Mouse (Mus musculus) hindbrain, embryonic 11.5 days (tissue): ENCODE measurements around the gene Fars2. TPM values are rescaled to one million over a fixed set of nuclear protein-coding genes. Genes with fewer than 3 reads are reported as not detected.

Experiments used
- ATAC-seq: fragments of 200-750 bp; cut with Nextera tagmentation; 2 replicates; pipeline ENCODE4 v1.8.0; 2017; ENCODE audit warnings: mild to moderate bottlenecking, moderate TSS enrichment, moderate library complexity; ENCODE audit not compliant: low FRiP score
- DNase-seq: peaks from one replicate; pipeline ENCODE4 v3.0.0-alpha.2; 2015; ENCODE audit warnings: low spot score
- H3K27ac ChIP-seq: fragments of 300-500 bp; sonication (generic); 2 replicates; pipeline ENCODE4 v1.5.1; 2014; ENCODE audit warnings: mild to moderate bottlenecking, low read depth, low read length
- H3K27me3 ChIP-seq: fragments of 300-500 bp; sonication (generic); 2 replicates; pipeline ENCODE4 v1.6.1; 2014; ENCODE audit warnings: mild to moderate bottlenecking, low read length, moderate library complexity, mixed read lengths; ENCODE audit not compliant: control insufficient read depth, insufficient read depth
- H3K36me3 ChIP-seq: fragments of 300-500 bp; sonication (generic); 2 replicates; pipeline ENCODE4 v1.6.1; 2014; ENCODE audit warnings: mild to moderate bottlenecking, low read length, moderate library complexity, mixed read lengths; ENCODE audit not compliant: control insufficient read depth, insufficient read depth
- H3K4me1 ChIP-seq: fragments of 300-500 bp; sonication (generic); replicated peaks from 2 replicates; pipeline ENCODE4 v1.6.1; 2014; ENCODE audit warnings: low read length, mixed read lengths; ENCODE audit not compliant: control insufficient read depth, insufficient read depth
- H3K4me2 ChIP-seq: fragments of 300-500 bp; sonication (generic); replicated peaks from 2 replicates; pipeline ENCODE4 v1.6.1; 2014; ENCODE audit warnings: mild to moderate bottlenecking, low read depth, low read length
- H3K4me3 ChIP-seq: fragments of 300-500 bp; sonication (generic); 2 replicates; pipeline ENCODE4 v1.5.1; 2014; ENCODE audit warnings: low read depth, low read length
- H3K9ac ChIP-seq: fragments of 300-500 bp; sonication (generic); 2 replicates; pipeline ENCODE4 v1.6.1; 2014; ENCODE audit warnings: low read depth, low read length
- H3K9me3 ChIP-seq: fragments of 300-500 bp; sonication (generic); 2 replicates; pipeline ENCODE4 v1.6.1; 2016; ENCODE audit warnings: low read length; ENCODE audit not compliant: control insufficient read depth
- WGBS: fragments of 180-500 bp; shearing (Covaris S2); extraction: QIAGEN DNeasy Blood & Tissue Kit; methylation state at CpG from one replicate; pipeline ENCODE4 v1.1.7; 2014; 5-methylcytosine and 5-hydroxymethylcytosine counted together
- polyA plus RNA-seq: library from polyadenylated mRNA; unstranded; fragments of >200 nt; fragmentation: Nextera tagmentation; extraction: Ambion mirVana; gene quantifications from 2 replicates; pipeline ENCODE4 v1.2.1, GENCODE M21; 2014

Gene Fars2
- polyA plus RNA-seq, 1 experiment from 2014 or later: 31.1 TPM

DNA sequence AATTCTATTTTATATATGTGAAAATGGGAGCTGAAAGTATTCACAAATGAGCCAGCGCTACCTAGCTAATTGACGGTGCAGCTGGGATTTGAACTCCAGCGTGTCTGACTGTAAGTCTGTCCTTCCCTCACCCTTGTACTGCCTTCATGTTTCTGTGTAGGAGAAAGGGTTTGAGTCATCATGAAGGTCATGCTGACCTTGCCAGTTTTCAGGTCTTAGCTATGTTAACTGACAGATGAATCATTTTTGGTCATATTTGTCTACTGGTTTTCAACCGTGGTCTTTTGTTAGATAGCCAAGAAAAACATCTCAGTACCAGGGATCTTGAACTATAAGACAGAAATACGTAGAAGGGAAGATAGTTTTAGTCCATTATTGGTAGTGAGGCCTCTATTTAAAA lies 14.2 kb downstream of the Fars2 start:
- no peak overlapping the region for H3K4me3 ChIP-seq
- no peaks in the 10 kb centered on the region for H3K27me3 ChIP-seq
- H3K4me2 ChIP-seq: no peak overlapping the region
- H3K9ac ChIP-seq: no peak overlapping the region
- ATAC-seq (no peak), DNase-seq (no peak)
- no peaks in the 10 kb centered on the region for H3K36me3 ChIP-seq
- H3K27ac ChIP-seq: no peak overlapping the region
- WGBS: 95% methylated on average over 5 of the region's 5 CpGs
- no peaks in the 10 kb centered on the region for H3K9me3 ChIP-seq
- no peaks in the 10 kb centered on the region for H3K4me1 ChIP-seq

DNA sequence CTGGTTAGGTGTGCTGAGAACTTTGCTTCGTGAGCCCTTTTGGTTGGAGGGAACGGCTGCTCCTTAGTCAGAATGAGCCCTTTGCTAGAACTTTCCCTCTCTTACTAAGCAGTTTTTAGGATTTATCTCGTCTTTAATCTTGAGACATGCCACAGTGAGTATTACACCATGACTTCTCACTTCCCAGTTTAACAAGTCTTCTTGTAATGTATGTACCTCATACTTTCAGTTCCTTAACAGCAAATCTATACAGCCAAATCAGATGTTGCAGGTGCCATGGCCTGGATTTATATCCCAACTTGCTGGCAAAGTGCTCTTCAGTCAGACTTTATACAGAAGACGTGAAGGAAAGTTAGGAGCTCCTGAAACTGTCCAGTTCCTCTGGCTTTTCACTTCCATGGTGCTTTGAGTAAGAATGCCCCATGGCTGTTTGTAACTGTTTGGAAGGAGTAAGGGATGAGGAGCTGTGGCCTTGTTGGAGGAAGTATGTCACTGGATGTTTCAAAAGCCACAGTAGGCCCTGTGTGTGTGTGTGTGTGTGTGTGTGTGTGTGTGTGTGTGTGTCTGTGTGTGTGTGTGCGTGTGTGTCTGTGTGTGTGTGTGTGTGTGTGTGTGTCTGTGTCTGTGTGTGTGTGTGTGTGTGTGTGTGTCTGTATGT lies 14.9 kb downstream of the Fars2 start:
- H3K4me2 ChIP-seq: no peak overlapping the region
- no peaks in the 10 kb centered on the region for H3K36me3 ChIP-seq
- 83% methylated on average over 5 of the region's 5 CpGs for WGBS
- no peaks in the 10 kb centered on the region for H3K4me1 ChIP-seq
- no peak overlapping the region for H3K9ac ChIP-seq
- DNase-seq: no peak
- no peak overlapping the region for H3K27ac ChIP-seq
- H3K27me3 ChIP-seq: no peaks in the 10 kb centered on the region
- no peak for ATAC-seq
- no peaks in the 10 kb centered on the region for H3K9me3 ChIP-seq
- no peak overlapping the region for H3K4me3 ChIP-seq

DNA sequence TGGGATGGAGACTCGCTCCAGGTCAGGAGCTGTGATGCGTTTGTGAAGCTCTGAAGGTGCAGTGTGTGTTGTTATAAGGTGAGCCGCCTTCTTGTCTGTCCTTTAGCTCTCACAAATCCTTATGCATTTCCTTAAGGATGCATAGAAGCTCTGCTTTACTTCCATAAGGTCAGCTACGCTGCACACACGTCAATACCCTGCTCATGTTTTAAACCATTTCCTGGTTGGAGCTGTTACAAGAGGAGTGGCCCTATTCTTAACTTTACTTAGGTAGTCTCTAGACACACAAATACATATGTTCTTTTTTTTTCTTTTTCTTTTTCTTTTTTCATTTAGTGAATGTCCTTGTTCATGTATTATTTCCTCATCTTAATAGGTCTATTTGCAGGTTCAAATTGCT lies 22.5 kb downstream of the Fars2 start:
- 84% methylated on average over 5 of the region's 5 CpGs for WGBS
- H3K4me3 ChIP-seq: no peak overlapping the region
- no peaks in the 10 kb centered on the region for H3K9me3 ChIP-seq
- ATAC-seq (no peak), DNase-seq (no peak)
- H3K9ac ChIP-seq: no peak overlapping the region
- no peaks in the 10 kb centered on the region for H3K36me3 ChIP-seq
- no peak overlapping the region for H3K4me2 ChIP-seq
- no peaks in the 10 kb centered on the region for H3K4me1 ChIP-seq
- no peaks in the 10 kb centered on the region for H3K27me3 ChIP-seq
- H3K27ac ChIP-seq: no peak overlapping the region

DNA sequence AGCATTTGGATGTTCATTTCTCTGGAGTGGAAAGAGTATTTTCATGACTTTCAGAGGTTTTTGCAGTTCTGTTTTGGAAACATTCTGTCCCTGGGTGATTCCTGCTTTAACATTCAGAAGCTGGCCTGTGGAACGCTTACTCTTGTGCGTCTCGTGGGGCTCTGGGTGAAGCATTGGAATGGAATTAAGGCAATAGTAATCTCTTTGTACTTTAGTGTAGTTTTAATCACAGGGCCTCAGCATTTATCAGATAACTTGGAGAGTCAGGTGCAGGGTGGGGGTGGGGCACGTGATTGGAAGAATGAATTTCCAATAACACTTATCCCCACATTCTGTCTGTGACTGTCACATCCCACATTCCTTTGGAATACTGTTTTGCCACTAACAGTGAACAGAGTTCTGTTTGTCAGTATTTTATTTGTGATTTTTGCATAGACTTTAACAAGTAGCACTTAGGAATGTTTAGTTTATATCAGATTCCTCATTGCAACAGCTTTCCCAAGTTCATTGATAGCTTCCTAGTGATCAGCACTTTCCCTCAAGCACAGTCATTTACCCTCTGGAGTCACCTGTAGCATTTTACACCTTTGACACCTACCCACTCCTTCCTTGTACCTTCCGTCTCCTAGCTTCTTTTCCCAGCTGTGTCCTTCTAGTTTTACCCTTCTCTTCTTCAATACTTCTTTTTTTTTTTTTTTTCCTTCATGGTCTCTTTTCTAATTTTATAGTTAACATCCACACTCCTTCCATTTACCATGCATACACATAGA lies 23.2 kb downstream of the Fars2 start:
- Histone ChIP-seq H3K4me1 (no peaks in the 10 kb centered on the region), H3K27ac (no peak overlapping the region), H3K4me3 (no peak overlapping the region), H3K9me3 (no peaks in the 10 kb centered on the region), H3K27me3 (no peaks in the 10 kb centered on the region), H3K4me2 (no peak overlapping the region), H3K36me3 (no peaks in the 10 kb centered on the region), H3K9ac (no peak overlapping the region)
- DNase-seq (no peak), ATAC-seq (no peak)
- WGBS: 90% methylated on average over 5 of the region's 5 CpGs

DNA sequence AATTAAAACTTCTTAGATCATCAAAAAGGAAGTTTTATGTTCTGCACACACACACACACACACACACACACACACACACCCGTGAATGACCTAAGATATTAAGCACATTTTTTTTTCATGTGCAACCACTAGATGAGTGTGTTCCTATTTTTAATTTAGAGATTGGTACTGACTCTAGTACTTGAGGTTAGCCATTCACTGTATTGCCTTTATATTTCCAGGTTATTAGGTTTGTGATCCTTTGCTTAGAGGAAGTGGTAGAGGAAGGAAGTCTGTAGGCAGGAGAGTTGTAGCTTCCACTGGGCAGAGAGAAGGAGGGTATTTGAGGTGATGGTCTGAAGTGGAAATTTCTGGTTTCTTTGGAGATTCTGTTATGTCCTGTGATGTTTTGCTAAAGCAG lies 28.4 kb downstream of the Fars2 start:
- no peak overlapping the region for H3K4me3 ChIP-seq
- no peak overlapping the region for H3K4me2 ChIP-seq
- H3K4me1 ChIP-seq: no peaks in the 10 kb centered on the region
- no peak overlapping the region for H3K9ac ChIP-seq
- WGBS: 100% methylated on average over 1 of the region's 1 CpGs
- no peak overlapping the region for H3K27ac ChIP-seq
- DNase-seq: no peak
- ATAC-seq: no peak
- H3K36me3 ChIP-seq: no peaks in the 10 kb centered on the region
- H3K9me3 ChIP-seq: no peaks in the 10 kb centered on the region
- H3K27me3 ChIP-seq: no peaks in the 10 kb centered on the region

DNA sequence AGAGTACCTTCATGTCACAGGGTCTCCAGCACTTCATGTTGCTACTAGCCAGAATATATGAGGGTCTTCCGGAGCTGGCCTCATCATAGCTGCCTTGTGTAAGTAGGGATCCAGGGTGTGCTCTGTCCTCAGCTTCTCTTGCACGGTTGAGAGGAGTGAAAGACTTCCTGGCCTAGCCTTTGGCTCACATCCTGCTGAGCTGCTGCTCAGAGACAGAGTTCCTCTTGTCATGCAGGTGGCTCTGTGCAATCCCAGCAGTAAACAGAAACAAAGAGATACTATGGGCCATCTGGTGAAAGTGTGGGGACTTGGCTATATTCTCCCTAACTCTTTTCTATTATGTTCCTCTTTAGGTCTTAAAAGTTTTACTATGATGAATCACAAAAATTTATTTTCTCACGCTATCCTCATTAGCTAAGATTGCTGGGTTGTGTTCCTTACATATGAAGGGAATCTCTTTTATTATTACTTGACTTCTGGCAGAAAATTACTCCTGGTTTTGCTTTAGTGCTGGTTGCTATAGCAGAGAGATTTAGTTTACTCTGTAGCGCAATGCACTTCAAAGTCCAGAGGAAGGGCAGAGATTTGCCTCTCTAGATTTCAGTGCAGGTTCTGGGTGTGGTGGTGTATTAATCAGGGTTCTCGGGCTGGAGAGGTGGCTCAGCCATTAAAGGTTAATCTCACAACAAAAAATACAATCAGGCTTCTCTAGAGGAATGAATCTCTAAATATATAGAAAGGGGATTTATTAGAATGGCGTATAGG lies 32.1 kb downstream of the Fars2 start:
- Histone ChIP-seq H3K9me3 (no peaks in the 10 kb centered on the region), H3K27me3 (no peaks in the 10 kb centered on the region), H3K4me2 (no peak overlapping the region), H3K36me3 (no peaks in the 10 kb centered on the region), H3K4me3 (no peak overlapping the region), H3K4me1 (no peaks in the 10 kb centered on the region), H3K27ac (no peak overlapping the region), H3K9ac (no peak overlapping the region)
- ATAC-seq (no peak), DNase-seq (no peak)
- 56% methylated on average over 6 of the region's 6 CpGs for WGBS

DNA sequence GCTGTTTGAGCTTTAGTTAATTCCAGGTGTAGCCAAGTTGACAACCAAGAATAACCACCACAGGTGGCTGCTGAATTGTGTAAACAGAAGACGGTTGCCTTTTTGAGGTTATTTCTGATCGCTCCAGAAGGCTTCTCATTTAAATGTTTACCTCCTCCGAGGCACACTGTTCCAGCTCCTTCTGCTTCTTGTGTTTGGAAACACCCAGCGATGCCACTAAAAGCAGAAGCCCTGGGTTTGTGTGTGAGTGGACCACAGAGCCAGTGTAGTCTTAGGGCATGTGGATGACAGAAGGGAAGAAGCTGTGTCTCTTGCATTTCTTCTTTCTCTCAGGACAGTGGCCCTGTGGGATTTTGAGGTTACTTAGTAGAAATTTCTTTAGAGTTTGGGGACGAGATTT lies 33.1 kb downstream of the Fars2 start:
- WGBS: 69% methylated on average over 5 of the region's 5 CpGs
- Histone ChIP-seq H3K9me3 (no peaks in the 10 kb centered on the region), H3K4me3 (no peak overlapping the region), H3K4me1 (no peaks in the 10 kb centered on the region), H3K4me2 (no peak overlapping the region), H3K9ac (no peak overlapping the region), H3K27me3 (no peaks in the 10 kb centered on the region), H3K27ac (no peak overlapping the region), H3K36me3 (no peaks in the 10 kb centered on the region)
- DNase-seq (no peak), ATAC-seq (no peak)

DNA sequence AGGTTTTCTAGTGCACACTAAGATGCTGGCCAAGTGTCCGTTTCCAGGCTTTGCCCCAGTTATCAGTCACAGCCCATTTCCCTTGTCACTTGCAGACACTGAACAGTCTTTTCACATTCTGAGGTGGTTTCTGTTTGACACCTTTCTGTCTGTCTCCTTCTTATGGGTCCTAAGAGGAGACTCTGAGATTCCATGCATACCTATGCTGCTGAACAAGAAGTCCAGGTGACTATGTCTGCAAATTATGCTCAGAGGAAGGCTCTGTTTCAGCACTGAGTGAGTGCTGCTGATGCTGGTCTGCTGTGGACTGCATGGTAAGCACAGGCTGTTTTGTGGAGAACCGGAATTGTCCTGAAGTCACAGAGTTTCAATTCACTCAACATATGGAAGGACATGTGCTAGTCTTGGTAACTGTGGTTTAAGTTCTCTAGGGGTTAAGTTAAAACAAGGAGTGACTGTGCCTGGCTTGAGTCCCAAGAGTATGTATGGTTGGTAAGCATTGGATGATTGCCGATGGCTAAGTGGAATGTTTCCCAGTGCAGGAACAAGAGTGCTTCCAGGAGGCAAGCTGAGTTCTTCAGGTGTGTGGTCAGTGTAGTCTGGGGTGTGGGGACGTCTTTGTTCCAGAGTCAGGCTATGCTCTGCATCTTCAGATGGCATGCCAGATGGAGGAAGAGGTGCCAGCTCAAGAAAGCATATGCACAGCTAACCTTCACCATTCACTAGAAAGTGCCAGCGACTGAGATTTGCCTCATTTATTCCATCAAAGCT lies 35.7 kb downstream of the Fars2 start:
- no peak overlapping the region for H3K27ac ChIP-seq
- 86% methylated on average over 5 of the region's 5 CpGs for WGBS
- no peaks in the 10 kb centered on the region for H3K9me3 ChIP-seq
- H3K36me3 ChIP-seq: no peaks in the 10 kb centered on the region
- no peak overlapping the region for H3K9ac ChIP-seq
- no peak for DNase-seq
- H3K4me2 ChIP-seq: no peak overlapping the region
- H3K4me3 ChIP-seq: no peak overlapping the region
- H3K4me1 ChIP-seq: no peaks in the 10 kb centered on the region
- no peak for ATAC-seq
- H3K27me3 ChIP-seq: no peaks in the 10 kb centered on the region
